Mouse (Mus musculus): ENCODE measurements at regions not wholly inside any gene's neighbourhood (a gene's known extent, or its start where the extent isn't known, plus 50 kb on each side); places are given as distances from the start of the nearest gene placed in this dataset.
A peak's percentile ranks its signal among the peaks of the same experiment; 100 is the strongest.

- DNase-seq (ENCODE audit: low spot score in 2 of 2), result no peak
Measured at GRCm38 (mm10) chr13:16100253-16100652, 88.6 kb downstream of the Inhba start.

GRCm38 (mm10) chr13:16114837-16115236, 103.2 kb downstream of the Inhba start:
- no peak for DNase-seq (ENCODE audit: low spot score in 2 of 2)

GRCm38 (mm10) chr13:16146686-16147085, 135.0 kb downstream of the Inhba start:
- no peak for DNase-seq (ENCODE audit: low spot score in 2 of 2)

- no peak for DNase-seq (ENCODE audit: low spot score in 2 of 2)
Measured at GRCm38 (mm10) chr13:16154926-16155325, 143.3 kb downstream of the Inhba start.

- DNase-seq (ENCODE audit: low spot score in 2 of 2), result no peak
Measured at GRCm38 (mm10) chr13:16165204-16165894, 153.7 kb downstream of the Inhba start.

GRCm38 (mm10) chr13:16196692-16197091, 185.0 kb downstream of the Inhba start:
- DNase-seq (ENCODE audit: low spot score in 2 of 2), result no peak

GRCm38 (mm10) chr13:16200046-16200445, 188.4 kb downstream of the Inhba start:
- no peak for DNase-seq (ENCODE audit: low spot score in 2 of 2)

- no peak for DNase-seq (ENCODE audit: low spot score in 2 of 2)
Measured at GRCm38 (mm10) chr13:16203147-16203546, 191.5 kb downstream of the Inhba start.

GRCm38 (mm10) chr13:16204097-16204496, 192.4 kb downstream of the Inhba start:
- no peak for DNase-seq (ENCODE audit: low spot score in 2 of 2)

GRCm38 (mm10) chr13:16211482-16211881, 199.8 kb downstream of the Inhba start:
- no peak for DNase-seq (ENCODE audit: low spot score in 2 of 2)

GRCm38 (mm10) chr13:16219877-16220276, 208.2 kb downstream of the Inhba start:
- no peak for DNase-seq (ENCODE audit: low spot score in 2 of 2)

- no peak for DNase-seq (ENCODE audit: low spot score in 2 of 2)
Measured at GRCm38 (mm10) chr13:16222942-16223600, 211.4 kb downstream of the Inhba start.

- no peak for DNase-seq (ENCODE audit: low spot score in 2 of 2)
Measured at GRCm38 (mm10) chr13:16261145-16261544, 249.5 kb downstream of the Inhba start.

GRCm38 (mm10) chr13:16279974-16280373, 268.3 kb downstream of the Inhba start:
- no peak for DNase-seq (ENCODE audit: low spot score in 2 of 2)

GRCm38 (mm10) chr13:16280742-16281141, 269.1 kb downstream of the Inhba start:
- DNase-seq (ENCODE audit: low spot score in 2 of 2), result no peak

- DNase-seq (ENCODE audit: low spot score in 2 of 2), result no peak
Measured at GRCm38 (mm10) chr13:16281777-16282176, 270.1 kb downstream of the Inhba start.

GRCm38 (mm10) chr13:16282230-16282629, 270.6 kb downstream of the Inhba start:
- no peak for DNase-seq (ENCODE audit: low spot score in 2 of 2)

- no peak for DNase-seq (ENCODE audit: low spot score in 2 of 2)
Measured at GRCm38 (mm10) chr13:16283336-16283735, 271.7 kb downstream of the Inhba start.

- no peak for DNase-seq (ENCODE audit: low spot score in 2 of 2)
Measured at GRCm38 (mm10) chr13:16289633-16290032, 278.0 kb downstream of the Inhba start.

GRCm38 (mm10) chr13:16290784-16291183, 279.1 kb downstream of the Inhba start:
- peak in 1 of 2 experiments; percentile 21 for DNase-seq (ENCODE audit: low spot score in 2 of 2)

GRCm38 (mm10) chr13:16291661-16292291, 280.1 kb downstream of the Inhba start:
- no peak for DNase-seq (ENCODE audit: low spot score in 2 of 2)

GRCm38 (mm10) chr13:16299756-16300155, 288.1 kb downstream of the Inhba start:
- DNase-seq (ENCODE audit: low spot score in 2 of 2), result no peak

GRCm38 (mm10) chr13:16314669-16315068, 303.0 kb downstream of the Inhba start:
- no peak for DNase-seq (ENCODE audit: low spot score in 2 of 2)
